Mouse (Mus musculus) forebrain, embryonic 14.5 days (tissue): ENCODE results near the gene Gm42372. TPM values are rescaled to one million over a fixed set of nuclear protein-coding genes. Genes with fewer than 3 reads are reported as not detected.

Experiments used
- ATAC-seq: fragments of 200-750 bp; cut with Nextera tagmentation; 2 replicates; pipeline ENCODE4 v1.8.0; 2017; ENCODE audit warnings: mild to moderate bottlenecking, moderate library complexity
- DNase-seq: peaks from one replicate; pipeline ENCODE4 v3.0.0-alpha.2; 2015; ENCODE audit warnings: low spot score
- H3K27ac ChIP-seq: fragments of 300-500 bp; sonication (generic); 2 replicates; pipeline ENCODE4 v1.5.1; 2014; ENCODE audit warnings: low read depth, mild to moderate bottlenecking, control low read depth, low read length, moderate library complexity
- H3K27me3 ChIP-seq: fragments of 300-500 bp; sonication (generic); replicated peaks from 2 replicates; pipeline ENCODE4 v1.6.1; 2014; ENCODE audit warnings: low read length, control low read depth, mixed read lengths; ENCODE audit not compliant: control insufficient read depth, insufficient read depth
- H3K36me3 ChIP-seq: fragments of 300-500 bp; sonication (generic); 2 replicates; pipeline ENCODE4 v1.6.1; 2014; ENCODE audit warnings: low read length, control low read depth; ENCODE audit not compliant: control insufficient read depth, insufficient read depth
- H3K4me1 ChIP-seq: fragments of 300-500 bp; sonication (generic); 2 replicates; pipeline ENCODE4 v1.6.1; 2014; ENCODE audit warnings: antibody characterized with exemption, low read length, control low read depth; ENCODE audit not compliant: control insufficient read depth, insufficient read depth
- H3K4me2 ChIP-seq: fragments of 300-500 bp; sonication (generic); 2 replicates; pipeline ENCODE4 v1.6.1; 2014; ENCODE audit warnings: mild to moderate bottlenecking, control low read depth, low read length
- H3K4me3 ChIP-seq: fragments of 300-500 bp; sonication (generic); 2 replicates; pipeline ENCODE4 v1.5.1; 2014; ENCODE audit warnings: low read depth, low read length, control low read depth
- H3K9ac ChIP-seq: fragments of 300-500 bp; sonication (generic); 2 replicates; pipeline ENCODE4 v1.6.1; 2014; ENCODE audit warnings: mild to moderate bottlenecking, low read length, control low read depth, moderate library complexity
- H3K9me3 ChIP-seq: fragments of 300-500 bp; sonication (generic); replicated peaks from 2 replicates; pipeline ENCODE4 v1.6.1; 2016; ENCODE audit warnings: low read length, control low read depth, mixed read lengths; ENCODE audit not compliant: control insufficient read depth
- WGBS: fragments of 180-500 bp; shearing (Covaris S2); extraction: QIAGEN DNeasy Blood & Tissue Kit; methylation state at CpG from one replicate; pipeline ENCODE4 v1.1.7; 2014; 5-methylcytosine and 5-hydroxymethylcytosine counted together
- polyA plus RNA-seq: library from polyadenylated mRNA; unstranded; fragments of >200 nt; fragmentation: Nextera tagmentation; extraction: Ambion mirVana; gene quantifications from 2 replicates; pipeline ENCODE4 v1.2.1, GENCODE M21; 2014

Gene Gm42372
- polyA plus RNA-seq, 1 experiment from 2014 or later, result 3.8 TPM

DNA sequence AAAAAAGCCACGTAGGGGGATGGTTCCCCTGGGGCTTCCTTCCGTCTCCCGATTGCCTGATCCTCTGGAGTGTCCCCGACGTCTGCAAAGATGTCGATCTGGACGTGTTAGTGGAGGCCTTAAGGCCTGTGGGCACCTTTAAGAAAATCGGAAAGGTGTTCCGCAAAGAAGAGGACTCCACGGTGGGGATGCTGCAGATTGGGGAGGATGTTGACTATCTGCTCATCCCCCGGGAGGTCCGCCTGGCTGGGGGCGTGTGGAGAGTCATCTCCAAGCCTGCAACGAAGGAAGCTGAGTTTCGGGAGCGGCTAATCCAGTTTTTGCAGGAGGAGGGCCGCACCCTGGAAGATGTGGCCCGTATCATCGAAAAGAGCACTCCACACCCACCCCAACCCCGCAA lies 11.5 kb downstream of the Gm42372 start:
- Histone ChIP-seq H3K9me3 (no peaks in the 10 kb centered on the region), H3K27me3 (no peaks in the 10 kb centered on the region), H3K4me3 (peak overlapping the region; percentile 39), H3K27ac (no peak overlapping the region; the same call in 1 of the 2 replicates), H3K9ac (peak overlapping the region; percentile 69), H3K4me2 (peak overlapping the region; percentile 49), H3K4me1 (peaks cover 14% of the 10 kb centered on the region), H3K36me3 (no peaks in the 10 kb centered on the region)
- ATAC-seq (no peak), DNase-seq (no peak)
- 6% methylated on average over 20 of the region's 20 CpGs for WGBS

GRCm38 (mm10) chr7:16995345-16995744 lies 12.5 kb downstream of the Gm42372 start:
- no peak for ATAC-seq
- Histone ChIP-seq H3K27me3 (no peaks in the 10 kb centered on the region), H3K27ac (no peak overlapping the region; the same call in 1 of the 2 replicates), H3K9ac (peak overlapping the region; percentile 69; the same call in 1 of the 2 replicates), H3K9me3 (no peaks in the 10 kb centered on the region), H3K4me3 (peak overlapping the region; percentile 39; the same call in 1 of the 2 replicates), H3K4me1 (peaks cover 14% of the 10 kb centered on the region), H3K4me2 (peak overlapping the region; percentile 49), H3K36me3 (no peaks in the 10 kb centered on the region)
- DNase-seq, result no peak
- WGBS, result 83% methylated on average over 4 of the region's 4 CpGs

- no peak overlapping the region for H3K4me2 ChIP-seq
- WGBS, result 74% methylated on average over 4 of the region's 4 CpGs
- no peak for ATAC-seq
- H3K36me3 ChIP-seq, result peaks cover 14% of the 10 kb centered on the region
- 0 out of 2 replicates have a peak, but pooled peaks cover 2% of the 10 kb centered on the region for H3K4me1 ChIP-seq
- no peak for DNase-seq
- no peaks in the 10 kb centered on the region for H3K9me3 ChIP-seq
- H3K27ac ChIP-seq, result no peak overlapping the region
- H3K9ac ChIP-seq, result no peak overlapping the region
- no peaks in the 10 kb centered on the region for H3K27me3 ChIP-seq
- H3K4me3 ChIP-seq, result no peak overlapping the region
Observed at GRCm38 (mm10) chr7:16999233-16999632, 16.3 kb downstream of the Gm42372 start.

DNA sequence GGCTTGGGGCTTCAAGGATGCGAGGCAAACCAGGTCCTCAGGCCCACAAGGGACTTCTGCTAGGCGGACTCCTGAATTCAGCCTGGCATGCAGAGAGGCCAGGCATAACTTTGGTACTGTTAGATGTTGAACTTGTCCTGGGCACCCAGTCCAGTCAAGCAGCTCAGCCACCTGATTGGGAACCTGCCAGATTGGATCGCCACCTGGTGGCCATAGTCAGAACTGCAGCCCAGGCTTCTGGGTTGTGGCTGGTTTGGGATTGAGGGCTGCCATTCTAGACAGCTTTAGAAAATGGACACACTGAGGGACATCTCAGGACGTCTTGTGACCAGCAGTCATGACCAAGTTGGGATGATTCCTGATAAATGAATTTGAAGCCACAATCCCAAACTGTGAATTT lies 16.8 kb downstream of the Gm42372 start:
- no peaks in the 10 kb centered on the region for H3K27me3 ChIP-seq
- DNase-seq (peak; percentile 78), ATAC-seq (no peak)
- 23% methylated on average over 4 of the region's 4 CpGs for WGBS
- H3K9me3 ChIP-seq, result no peaks in the 10 kb centered on the region
- H3K4me1 ChIP-seq, result 0 out of 2 replicates have a peak, but pooled peaks cover 2% of the 10 kb centered on the region
- no peak overlapping the region for H3K4me2 ChIP-seq
- no peak overlapping the region for H3K9ac ChIP-seq
- H3K36me3 ChIP-seq, result peaks cover 18% of the 10 kb centered on the region
- no peak overlapping the region for H3K4me3 ChIP-seq
- no peak overlapping the region for H3K27ac ChIP-seq

DNA sequence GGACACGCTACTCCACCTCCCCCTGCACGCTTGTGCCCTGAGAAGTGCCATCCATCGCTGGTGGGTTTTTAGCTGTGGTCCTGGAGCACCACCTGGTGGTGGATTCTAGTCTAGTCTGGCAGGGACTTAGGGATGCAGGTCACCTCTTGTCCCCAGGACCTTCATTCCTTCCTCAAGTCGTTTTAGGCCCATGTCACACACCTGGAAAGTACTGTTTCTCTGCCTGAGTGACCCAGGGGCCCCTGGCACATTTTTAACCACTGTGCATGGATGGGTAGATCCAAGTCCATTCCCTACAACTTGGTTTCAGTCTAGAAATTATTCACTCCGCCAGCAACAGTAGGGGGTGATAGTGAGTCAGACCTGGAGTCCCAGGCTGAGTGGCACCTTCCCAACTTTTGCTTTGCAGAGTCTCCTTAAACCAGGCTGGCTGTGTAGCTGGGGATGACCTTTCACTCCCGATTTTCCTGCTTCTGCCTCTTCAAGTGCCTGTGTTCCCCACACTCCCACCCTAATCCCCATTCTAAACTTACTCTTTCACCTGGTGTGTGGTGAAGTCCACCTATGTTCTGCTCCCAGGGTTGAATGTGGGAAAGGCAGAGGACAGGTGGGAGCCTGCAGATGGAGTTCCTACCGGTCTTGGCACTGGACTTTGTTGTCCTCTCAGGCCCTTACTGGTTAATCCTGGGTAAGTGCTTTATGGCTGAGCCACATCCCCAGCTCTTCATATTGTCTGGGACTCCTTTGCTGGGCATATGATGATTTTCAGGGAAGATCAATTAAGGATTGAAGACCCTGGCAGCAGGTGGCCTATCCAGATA lies 19.7 kb downstream of the Gm42372 start:
- DNase-seq, result peak; percentile 89
- ATAC-seq, result peak; percentile 80
- 13% methylated on average over 7 of the region's 7 CpGs for WGBS
- no peaks in the 10 kb centered on the region for H3K4me1 ChIP-seq
- H3K36me3 ChIP-seq, result peaks cover 47% of the 10 kb centered on the region
- H3K27me3 ChIP-seq, result no peaks in the 10 kb centered on the region
- no peak overlapping the region for H3K9ac ChIP-seq
- H3K4me3 ChIP-seq, result no peak overlapping the region
- no peak overlapping the region for H3K27ac ChIP-seq
- no peaks in the 10 kb centered on the region for H3K9me3 ChIP-seq
- no peak overlapping the region for H3K4me2 ChIP-seq

GRCm38 (mm10) chr7:17003230-17003960 lies 20.5 kb downstream of the Gm42372 start:
- Histone ChIP-seq H3K9me3 (no peaks in the 10 kb centered on the region), H3K4me1 (no peaks in the 10 kb centered on the region), H3K27me3 (no peaks in the 10 kb centered on the region), H3K4me3 (no peak overlapping the region), H3K4me2 (no peak overlapping the region), H3K36me3 (peaks cover 55% of the 10 kb centered on the region), H3K9ac (no peak overlapping the region), H3K27ac (0 out of 2 replicates have a peak overlapping the region, but pooled peaks have one; percentile 6)
- DNase-seq, result no peak
- ATAC-seq, result no peak
- WGBS, result 89% methylated on average over 7 of the region's 7 CpGs

DNA sequence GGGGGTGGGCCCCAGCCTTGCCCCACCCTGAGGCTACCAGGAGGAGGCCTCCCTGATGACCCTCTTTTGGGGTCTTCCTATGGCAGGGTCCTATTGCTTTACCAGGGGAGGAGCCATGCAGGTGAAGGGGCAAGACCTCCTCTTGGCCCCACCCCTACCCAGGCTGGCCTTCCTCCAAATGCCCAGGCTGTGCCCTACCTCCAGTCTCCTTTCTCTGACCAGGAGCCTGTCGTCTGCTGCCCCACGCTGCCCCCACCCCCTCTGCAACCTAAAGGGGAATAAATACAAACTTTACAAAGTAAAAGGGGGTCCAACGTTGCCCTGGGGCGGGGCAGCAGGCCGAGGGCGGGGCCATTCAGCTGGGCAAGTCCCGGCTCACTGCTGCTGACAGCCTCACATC lies 21.8 kb downstream of the Gm42372 start:
- ATAC-seq, result no peak
- Histone ChIP-seq H3K4me2 (no peak overlapping the region), H3K36me3 (peaks cover 69% of the 10 kb centered on the region), H3K9me3 (no peaks in the 10 kb centered on the region), H3K27ac (no peak overlapping the region), H3K4me3 (no peak overlapping the region), H3K27me3 (no peaks in the 10 kb centered on the region), H3K9ac (no peak overlapping the region), H3K4me1 (no peaks in the 10 kb centered on the region)
- no peak for DNase-seq
- WGBS, result 85% methylated on average over 7 of the region's 7 CpGs

DNA sequence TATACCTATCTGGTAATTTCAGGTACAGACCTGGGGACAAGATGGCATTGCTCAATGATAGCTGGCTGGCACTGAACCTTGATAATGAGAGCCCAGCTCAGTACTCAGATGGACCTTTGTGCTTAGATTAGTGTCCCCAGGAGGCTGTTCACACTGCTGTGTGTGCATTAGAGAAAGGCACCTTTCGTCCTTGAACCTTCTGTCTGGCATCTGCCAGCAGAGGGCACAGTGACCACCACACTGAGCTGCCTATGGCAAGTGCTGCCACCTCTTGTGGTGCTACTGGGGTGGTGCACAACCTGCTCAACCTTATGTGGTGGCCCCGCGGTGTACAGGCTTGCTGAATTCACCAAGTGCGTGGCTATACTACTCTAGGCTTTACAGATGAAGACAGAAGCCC lies 24.4 kb downstream of the Gm42372 start:
- Histone ChIP-seq H3K9ac (no peak overlapping the region), H3K27ac (no peak overlapping the region), H3K4me1 (no peaks in the 10 kb centered on the region), H3K4me3 (no peak overlapping the region), H3K36me3 (peaks cover 94% of the 10 kb centered on the region), H3K9me3 (no peaks in the 10 kb centered on the region), H3K27me3 (no peaks in the 10 kb centered on the region), H3K4me2 (no peak overlapping the region)
- DNase-seq (peak; percentile 31), ATAC-seq (no peak)
- WGBS, result 80% methylated on average over 4 of the region's 4 CpGs
